Mouse (Mus musculus): Measurements from ENCODE around the gene Stab1. TPM values are rescaled to one million over a fixed set of nuclear protein-coding genes. Genes with fewer than 3 reads are reported as not detected.
A peak's percentile ranks its signal among the peaks of the same experiment; 100 is the strongest.

The Stab1 gene
- polyA plus RNA-seq, 1 experiment from 2014 or later: 24.8 TPM

DNA sequence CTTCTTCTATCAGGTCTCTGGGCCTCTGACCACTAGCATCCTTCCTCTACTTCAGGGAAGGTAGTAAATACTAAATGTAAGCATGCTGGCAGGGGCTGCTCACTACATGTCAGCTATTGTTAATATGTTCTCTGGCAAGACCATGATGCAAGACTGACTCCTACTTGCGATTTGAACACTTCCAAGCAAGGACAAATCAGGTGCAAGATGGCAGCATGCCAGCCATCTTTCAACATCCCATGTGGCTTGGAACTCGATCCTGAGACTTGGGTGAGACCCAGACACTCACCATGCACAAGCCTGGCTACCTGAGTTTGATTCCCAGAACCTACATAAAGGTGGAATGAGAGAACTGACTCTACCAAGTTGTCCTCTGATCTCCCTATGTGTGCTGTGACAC, 23.5 kb upstream of the Stab1 start:
- no peaks in the 10 kb centered on the region for H3K27me3 ChIP-seq
- H3K36me3 ChIP-seq: peaks cover 89% of the 10 kb centered on the region
- H3K9me3 ChIP-seq: no peaks in the 10 kb centered on the region
- ATAC-seq (ENCODE audit: low FRiP score): no peak
- H3K9ac ChIP-seq: no peak overlapping the region
- H3K27ac ChIP-seq: no peak overlapping the region
- H3K4me1 ChIP-seq (replicated peaks): peaks cover 5% of the 10 kb centered on the region; the same call in 1 of the 2 replicates
- no peak overlapping the region for H3K4me3 ChIP-seq
- no peak overlapping the region for H3K4me2 ChIP-seq
- 86% methylated on average over 2 of the region's 2 CpGs for WGBS

DNA sequence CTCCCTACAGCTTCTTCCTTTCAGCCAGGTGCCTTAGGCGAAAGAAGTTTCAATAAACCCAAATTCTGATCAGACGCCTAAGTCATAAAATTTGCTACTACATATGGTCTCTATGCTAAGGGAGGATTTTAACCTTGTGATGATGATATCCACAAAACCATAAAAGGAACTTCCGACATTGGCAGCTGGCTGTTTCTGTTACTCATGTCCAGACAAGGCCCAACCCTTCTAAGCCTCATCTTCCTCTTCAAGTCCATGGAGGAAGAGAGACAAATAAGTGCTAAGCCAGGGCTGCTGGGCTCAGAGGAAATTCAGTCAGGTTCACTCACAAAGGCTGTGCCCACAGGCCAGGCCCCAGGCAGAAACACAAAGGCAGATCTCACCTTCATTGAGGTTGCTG, 20.9 kb upstream of the Stab1 start:
- no peak overlapping the region for H3K4me2 ChIP-seq
- no peaks in the 10 kb centered on the region for H3K27me3 ChIP-seq
- peaks cover 100% of the 10 kb centered on the region for H3K36me3 ChIP-seq
- peak overlapping the region; percentile 4; the same call in 1 of the 2 replicates for H3K27ac ChIP-seq
- whole genome bisulfite sequencing: 96% methylated on average over 3 of the region's 3 CpGs
- no peak overlapping the region for H3K4me3 ChIP-seq
- H3K9me3 ChIP-seq: no peaks in the 10 kb centered on the region
- ATAC-seq (ENCODE audit: low FRiP score): no peak
- H3K4me1 ChIP-seq (replicated peaks): no peaks in the 10 kb centered on the region
- H3K9ac ChIP-seq: no peak overlapping the region

DNA sequence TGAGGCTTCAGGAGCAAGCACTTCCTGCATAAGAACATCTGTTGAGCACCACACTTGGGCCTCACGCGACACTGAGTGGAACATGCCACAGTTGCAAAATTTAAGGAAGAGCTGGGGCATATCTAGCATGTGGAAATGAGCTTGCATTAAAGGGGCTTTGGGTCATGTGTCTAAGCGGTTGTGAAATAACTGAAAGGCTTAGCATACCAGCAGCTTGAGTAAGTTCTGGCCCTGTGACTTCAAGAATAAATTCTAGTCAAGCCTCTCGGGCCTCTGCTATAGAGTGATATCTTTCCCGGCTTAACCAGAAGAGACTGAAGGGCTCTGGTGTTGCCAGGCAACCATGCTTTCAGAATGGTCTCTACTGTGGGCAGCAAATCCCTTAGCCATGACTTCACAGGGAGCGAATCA, 20.3 kb upstream of the Stab1 start:
- Histone ChIP-seq H3K4me2 (no peak overlapping the region), H3K9me3 (no peaks in the 10 kb centered on the region), H3K4me1 (replicated peaks) (no peaks in the 10 kb centered on the region), H3K36me3 (peaks cover 100% of the 10 kb centered on the region), H3K27ac (peak overlapping the region; percentile 46), H3K9ac (no peak overlapping the region), H3K27me3 (no peaks in the 10 kb centered on the region), H3K4me3 (no peak overlapping the region)
- 66% methylated on average over 6 of the region's 6 CpGs for WGBS
- peak; percentile 66; the same call in 1 of the 2 replicates for ATAC-seq (ENCODE audit: low FRiP score)

DNA sequence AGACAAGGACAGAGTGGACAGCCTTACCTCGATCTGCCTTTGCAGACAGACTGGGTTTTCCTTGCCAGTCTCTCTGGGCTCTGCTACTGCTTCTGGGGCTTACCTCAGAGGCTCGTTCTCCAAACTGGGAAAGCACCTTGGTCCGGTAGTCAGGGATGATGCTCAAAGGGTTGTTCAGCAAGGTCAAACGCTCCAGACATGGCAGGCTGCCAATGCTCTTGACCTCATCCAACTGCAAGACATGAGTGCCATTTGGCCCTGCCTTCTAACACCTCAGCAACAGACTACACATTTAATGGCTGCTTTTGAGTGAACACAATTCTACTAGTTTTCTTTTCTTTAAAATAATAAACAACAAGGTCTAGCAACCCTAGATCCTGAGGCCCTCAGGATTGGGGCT, 18.2 kb upstream of the Stab1 start:
- no peaks in the 10 kb centered on the region for H3K27me3 ChIP-seq
- no peaks in the 10 kb centered on the region for H3K4me1 ChIP-seq (replicated peaks)
- peaks cover 100% of the 10 kb centered on the region for H3K36me3 ChIP-seq
- no peak overlapping the region for H3K9ac ChIP-seq
- no peak overlapping the region for H3K27ac ChIP-seq
- no peak overlapping the region for H3K4me2 ChIP-seq
- H3K9me3 ChIP-seq: no peaks in the 10 kb centered on the region
- 89% methylated on average over 4 of the region's 4 CpGs for WGBS
- ATAC-seq (ENCODE audit: low FRiP score): no peak
- H3K4me3 ChIP-seq: no peak overlapping the region

DNA sequence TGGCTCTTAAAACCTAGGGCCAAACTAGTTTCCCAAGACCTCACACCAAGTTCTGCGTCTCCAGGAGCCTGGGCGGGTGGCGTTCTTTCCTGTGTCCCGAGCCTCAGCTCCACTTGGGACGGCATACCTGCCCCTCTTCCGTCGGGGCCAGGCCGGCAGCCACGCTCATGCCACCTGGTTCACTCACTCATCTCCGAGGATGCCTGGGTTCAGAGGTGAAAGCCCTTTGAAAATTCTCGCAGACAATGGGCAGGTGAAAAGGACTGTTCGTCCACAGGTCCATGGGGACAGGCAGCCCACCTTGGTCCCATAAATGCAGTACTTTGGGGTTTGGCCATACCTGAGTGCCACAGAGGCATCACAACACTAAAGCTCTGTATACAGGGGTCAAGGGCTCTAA, 15.8 kb upstream of the Stab1 start:
- Histone ChIP-seq H3K9me3 (no peaks in the 10 kb centered on the region), H3K4me1 (replicated peaks) (no peaks in the 10 kb centered on the region), H3K27ac (no peak overlapping the region), H3K36me3 (peaks cover 100% of the 10 kb centered on the region), H3K4me2 (no peak overlapping the region), H3K9ac (no peak overlapping the region), H3K4me3 (no peak overlapping the region), H3K27me3 (no peaks in the 10 kb centered on the region)
- ATAC-seq (ENCODE audit: low FRiP score): no peak
- WGBS: 92% methylated on average over 12 of the region's 12 CpGs

DNA sequence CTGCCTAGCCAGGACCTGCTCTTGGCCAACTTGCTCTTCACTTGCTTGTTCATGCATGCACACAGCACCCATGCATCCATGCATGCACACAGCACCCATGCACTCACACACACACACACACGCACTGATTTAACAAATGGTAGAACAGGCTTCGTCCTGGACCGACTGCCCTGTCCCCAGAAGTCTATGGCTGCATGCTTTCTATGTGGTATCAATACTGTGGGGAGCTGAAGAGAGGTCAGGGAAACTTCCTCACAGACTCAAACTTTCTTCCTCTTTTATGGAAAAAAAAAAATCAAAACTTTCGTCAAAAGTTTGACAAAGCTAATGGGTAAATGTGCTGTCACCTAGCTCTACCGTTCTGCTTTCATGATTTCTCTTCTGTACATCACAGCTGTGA, 15.1 kb upstream of the Stab1 start:
- Histone ChIP-seq H3K9me3 (no peaks in the 10 kb centered on the region), H3K27ac (no peak overlapping the region), H3K4me1 (replicated peaks) (no peaks in the 10 kb centered on the region), H3K4me2 (no peak overlapping the region), H3K27me3 (no peaks in the 10 kb centered on the region), H3K9ac (no peak overlapping the region), H3K4me3 (no peak overlapping the region), H3K36me3 (peaks cover 100% of the 10 kb centered on the region)
- no peak for ATAC-seq (ENCODE audit: low FRiP score)
- WGBS: 91% methylated on average over 5 of the region's 5 CpGs

DNA sequence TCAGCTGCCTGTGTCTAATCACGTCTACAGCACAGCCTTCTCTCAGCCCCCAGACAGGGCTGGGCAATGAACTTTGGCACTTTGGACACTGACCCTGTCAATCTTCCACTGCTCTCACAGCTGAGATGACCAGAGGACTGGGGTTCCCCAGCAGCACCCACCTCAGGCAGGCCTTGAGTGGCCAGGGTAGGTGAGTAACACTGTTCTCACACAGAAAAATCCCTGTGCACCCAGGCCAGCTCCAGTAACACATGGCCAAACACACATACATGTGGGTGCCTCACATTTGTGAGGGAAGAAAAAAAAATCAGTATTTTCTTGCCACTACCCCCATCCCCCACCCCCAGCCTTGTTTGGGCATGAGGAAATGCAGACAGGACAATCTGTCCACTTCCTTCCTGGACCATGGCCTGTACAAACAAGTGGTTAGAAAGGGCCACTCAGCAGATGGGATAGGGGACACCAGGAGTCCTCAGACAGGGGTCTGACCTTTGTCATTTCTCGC, 14.4 kb upstream of the Stab1 start:
- Histone ChIP-seq H3K4me3 (no peak overlapping the region), H3K27me3 (no peaks in the 10 kb centered on the region), H3K27ac (no peak overlapping the region), H3K4me2 (no peak overlapping the region), H3K4me1 (replicated peaks) (no peaks in the 10 kb centered on the region), H3K36me3 (peaks cover 99% of the 10 kb centered on the region), H3K9me3 (no peaks in the 10 kb centered on the region), H3K9ac (no peak overlapping the region)
- WGBS: 82% methylated on average over 2 of the region's 2 CpGs
- ATAC-seq (ENCODE audit: low FRiP score): no peak

DNA sequence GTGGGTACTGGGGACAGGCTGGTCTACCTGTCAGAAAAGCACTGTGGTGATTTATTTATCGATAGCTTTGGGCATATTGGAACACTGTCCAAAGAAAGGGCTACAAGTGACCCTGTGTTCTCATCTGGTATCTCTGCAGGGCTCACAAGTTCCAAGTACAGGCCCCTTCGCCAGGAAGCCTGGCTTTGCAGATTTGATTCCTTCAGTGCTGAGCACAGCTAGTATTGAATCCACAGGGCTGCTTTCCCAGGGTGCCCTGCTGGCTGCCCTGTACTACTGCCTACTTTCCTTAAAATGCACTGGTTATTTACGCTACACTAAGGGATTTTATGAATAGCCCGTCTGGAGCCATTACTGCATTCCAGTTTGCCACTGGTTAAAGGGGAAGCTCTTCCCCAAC, 13.1 kb upstream of the Stab1 start:
- ATAC-seq (ENCODE audit: low FRiP score): no peak
- H3K4me3 ChIP-seq: no peak overlapping the region
- H3K36me3 ChIP-seq: peaks cover 99% of the 10 kb centered on the region
- no peaks in the 10 kb centered on the region for H3K27me3 ChIP-seq
- H3K9me3 ChIP-seq: no peaks in the 10 kb centered on the region
- no peaks in the 10 kb centered on the region for H3K4me1 ChIP-seq (replicated peaks)
- H3K27ac ChIP-seq: no peak overlapping the region
- no peak overlapping the region for H3K4me2 ChIP-seq
- WGBS: 92% methylated on average over 4 of the region's 4 CpGs
- H3K9ac ChIP-seq: no peak overlapping the region

DNA sequence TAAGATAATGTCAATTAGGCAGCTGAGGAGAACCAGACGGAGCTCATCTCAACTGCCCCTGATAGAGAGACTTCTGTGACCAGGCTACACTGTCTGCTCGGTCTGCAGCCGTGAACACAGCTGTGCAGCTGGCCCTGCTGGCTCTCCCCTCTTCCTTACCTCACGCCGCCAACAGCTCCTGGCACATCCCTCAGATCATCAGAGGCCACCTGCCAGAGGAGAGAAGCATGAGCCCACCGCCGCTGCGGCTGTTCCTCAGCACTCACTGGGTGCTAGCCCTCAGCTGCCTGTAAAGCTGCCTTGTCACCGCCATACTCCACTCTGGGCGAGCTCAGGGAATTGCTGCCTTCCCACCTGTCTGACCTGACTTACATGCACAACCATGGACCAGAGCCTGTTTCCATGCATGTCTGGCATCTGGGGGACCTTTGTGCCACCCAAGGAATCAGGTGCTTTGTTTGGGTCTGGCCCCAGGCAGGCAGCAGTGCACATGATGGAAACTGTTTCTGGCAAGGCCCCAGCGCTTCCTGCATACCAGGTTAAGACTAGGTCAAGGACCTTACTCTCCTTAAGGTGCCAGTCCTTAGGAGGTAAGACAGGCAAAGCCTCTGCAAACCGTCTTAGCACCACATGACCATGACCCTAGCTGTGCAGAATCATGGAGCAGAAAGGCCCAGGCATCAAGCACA, 11.4 kb upstream of the Stab1 start:
- H3K9ac ChIP-seq: no peak overlapping the region
- 91% methylated on average over 12 of the region's 12 CpGs for WGBS
- ATAC-seq (ENCODE audit: low FRiP score): no peak
- no peak overlapping the region for H3K4me2 ChIP-seq
- H3K4me3 ChIP-seq: no peak overlapping the region
- H3K27ac ChIP-seq: no peak overlapping the region
- H3K9me3 ChIP-seq: no peaks in the 10 kb centered on the region
- peaks cover 99% of the 10 kb centered on the region for H3K36me3 ChIP-seq
- H3K4me1 ChIP-seq (replicated peaks): no peaks in the 10 kb centered on the region
- no peaks in the 10 kb centered on the region for H3K27me3 ChIP-seq

DNA sequence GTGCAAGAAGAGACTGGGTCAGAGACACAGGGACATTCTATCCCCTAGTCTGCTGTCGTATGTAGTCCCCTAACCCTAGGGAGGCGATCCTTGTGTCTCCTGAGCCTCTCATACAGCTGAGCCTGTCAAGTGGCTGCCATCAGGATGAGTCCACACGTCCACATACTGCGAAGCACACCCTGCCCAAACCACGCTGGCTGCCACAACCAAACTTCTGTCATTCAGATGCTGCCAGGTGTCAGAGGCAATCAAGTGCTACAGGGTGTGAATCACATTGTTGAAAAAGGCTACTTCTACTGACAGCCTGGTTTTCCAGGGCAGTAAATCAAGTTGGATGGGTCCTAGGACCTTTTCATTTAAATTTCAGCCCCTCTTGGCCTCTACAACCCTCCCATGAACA, 9.3 kb upstream of the Stab1 start:
- Histone ChIP-seq H3K4me2 (no peak overlapping the region), H3K9ac (no peak overlapping the region), H3K4me3 (no peak overlapping the region), H3K27me3 (no peaks in the 10 kb centered on the region), H3K9me3 (no peaks in the 10 kb centered on the region), H3K36me3 (peaks cover 99% of the 10 kb centered on the region), H3K4me1 (replicated peaks) (no peaks in the 10 kb centered on the region), H3K27ac (no peak overlapping the region)
- no peak for ATAC-seq (ENCODE audit: low FRiP score)
- WGBS: 91% methylated on average over 5 of the region's 5 CpGs

DNA sequence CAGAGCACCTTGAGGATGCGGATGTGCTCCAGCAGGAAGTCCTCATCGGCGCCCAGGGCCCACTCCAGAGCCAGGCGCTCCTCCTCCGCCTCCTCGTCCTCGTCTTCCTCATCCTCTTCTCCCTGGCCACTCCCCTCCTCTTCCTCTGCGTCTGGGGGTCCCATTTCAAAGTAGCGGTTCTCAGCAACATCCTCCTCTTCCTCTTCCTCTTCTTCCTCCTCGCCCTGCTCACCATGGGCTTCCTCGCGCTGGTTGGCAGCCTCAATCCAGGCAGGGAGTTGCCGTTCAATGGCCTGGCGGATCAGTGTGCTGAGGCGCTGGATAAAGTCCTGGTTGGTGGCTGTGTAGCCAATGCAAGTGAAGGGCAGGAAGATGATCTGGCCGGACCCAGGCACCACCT, 8.8 kb upstream of the Stab1 start:
- no peak overlapping the region for H3K9ac ChIP-seq
- no peak overlapping the region for H3K4me3 ChIP-seq
- no peak overlapping the region for H3K4me2 ChIP-seq
- peaks cover 99% of the 10 kb centered on the region for H3K36me3 ChIP-seq
- no peaks in the 10 kb centered on the region for H3K27me3 ChIP-seq
- WGBS: 85% methylated on average over 16 of the region's 16 CpGs
- no peak overlapping the region for H3K27ac ChIP-seq
- ATAC-seq (ENCODE audit: low FRiP score): no peak
- H3K4me1 ChIP-seq (replicated peaks): no peaks in the 10 kb centered on the region
- H3K9me3 ChIP-seq: no peaks in the 10 kb centered on the region

DNA sequence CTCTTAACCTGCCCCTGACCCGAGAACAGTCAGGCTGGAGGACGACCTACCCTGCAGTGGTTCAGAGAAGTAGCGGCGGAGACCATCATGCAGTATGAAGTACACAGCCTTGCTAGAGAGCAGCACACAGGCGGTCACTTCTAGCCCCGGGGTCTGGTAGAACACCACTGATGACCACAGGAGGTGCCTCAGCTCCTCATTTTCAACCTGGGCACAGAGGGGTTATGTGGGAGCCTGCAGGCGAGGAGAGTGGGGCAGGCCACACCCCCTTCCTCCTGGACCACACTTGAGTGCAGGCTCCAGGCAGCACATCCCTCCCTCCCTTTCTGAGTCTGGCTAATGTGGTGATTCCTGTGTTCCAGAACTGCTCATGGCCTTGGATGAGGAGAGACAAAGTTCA, 5.1 kb upstream of the Stab1 start:
- Histone ChIP-seq H3K4me2 (no peak overlapping the region), H3K9ac (no peak overlapping the region), H3K4me3 (no peak overlapping the region), H3K9me3 (no peaks in the 10 kb centered on the region), H3K27ac (no peak overlapping the region), H3K36me3 (peaks cover 85% of the 10 kb centered on the region), H3K4me1 (replicated peaks) (no peaks in the 10 kb centered on the region), H3K27me3 (no peaks in the 10 kb centered on the region)
- no peak for ATAC-seq (ENCODE audit: low FRiP score)
- 94% methylated on average over 7 of the region's 7 CpGs for WGBS

DNA sequence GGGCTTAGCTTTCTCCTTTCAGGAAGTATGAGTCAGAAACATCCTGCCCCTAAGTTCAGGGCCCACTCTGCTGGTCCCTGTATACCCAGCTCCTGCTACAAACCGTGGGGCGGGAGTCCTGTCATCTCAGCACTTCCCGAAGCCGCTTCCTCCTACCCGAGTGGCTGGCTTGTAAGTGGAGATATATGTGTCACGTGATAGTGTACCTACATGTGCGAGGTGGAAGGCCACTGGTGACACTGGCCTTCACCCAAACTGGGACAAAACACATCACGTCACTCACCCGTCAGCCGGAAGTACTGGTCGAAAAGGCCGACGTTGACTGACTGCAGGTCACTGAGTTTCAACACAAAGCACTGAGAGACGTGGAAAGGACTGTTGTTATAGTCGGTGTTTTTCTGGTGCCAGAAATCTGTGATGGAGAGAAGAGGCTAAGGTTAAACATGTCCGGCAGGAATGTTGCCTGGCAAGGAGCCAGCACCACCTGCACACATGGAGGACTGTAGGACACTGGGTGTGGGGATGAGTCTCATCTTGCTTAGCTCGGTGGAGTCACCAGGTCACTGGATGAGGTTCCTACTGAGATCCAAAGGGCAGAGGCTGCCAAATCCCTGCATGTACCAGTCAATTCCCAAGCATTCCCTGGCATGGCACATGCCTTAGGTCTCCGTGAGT, 4.5 kb upstream of the Stab1 start:
- no peak overlapping the region for H3K4me3 ChIP-seq
- H3K9ac ChIP-seq: no peak overlapping the region
- no peak overlapping the region for H3K4me2 ChIP-seq
- H3K27me3 ChIP-seq: no peaks in the 10 kb centered on the region
- ATAC-seq (ENCODE audit: low FRiP score): no peak
- H3K36me3 ChIP-seq: peaks cover 80% of the 10 kb centered on the region
- H3K4me1 ChIP-seq (replicated peaks): no peaks in the 10 kb centered on the region
- H3K9me3 ChIP-seq: no peaks in the 10 kb centered on the region
- WGBS: 89% methylated on average over 18 of the region's 18 CpGs
- H3K27ac ChIP-seq: no peak overlapping the region
